Mouse (Mus musculus): ENCODE results near the gene Gcc2. TPM values are rescaled to one million over a fixed set of nuclear protein-coding genes. Genes with fewer than 3 reads are reported as not detected.
"Not testable (repeated sequence)": the region's sequence is repeated elsewhere in the genome, so short reads cannot be mapped to it uniquely, and the experiment has no call there.

Gene Gcc2
- polyA plus RNA-seq, 2 experiments = 9.4 to 20.1 TPM

DNA sequence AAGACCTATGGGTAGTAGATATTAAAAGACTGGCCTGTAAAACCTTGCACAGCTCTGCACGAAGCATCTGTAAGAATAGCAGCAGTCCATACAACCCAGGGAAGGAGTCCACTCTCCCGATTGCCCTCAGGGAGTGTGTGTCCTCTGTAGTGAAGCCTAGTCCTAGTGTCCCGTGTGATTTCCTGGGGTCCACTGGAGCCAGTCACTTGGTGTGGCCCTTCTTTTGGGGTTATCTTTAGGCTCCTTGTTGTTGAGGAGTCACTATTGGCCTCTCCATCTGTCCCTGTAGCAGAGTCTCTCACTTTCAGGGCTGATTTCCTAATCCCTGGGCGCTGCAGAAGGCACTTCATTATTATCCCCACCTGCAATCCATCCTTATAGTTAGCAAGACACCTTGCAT, 20.3 kb upstream of the Gcc2 start:
- H3K27me3 ChIP-seq (ENCODE audit: control insufficient read depth, insufficient read depth, low read length); DNase-seq (ENCODE audit: low read depth in 3 of 3, low spot score in 3 of 3); H3K4me3 ChIP-seq (ENCODE audit: insufficient read depth in 1 of 2, low read depth in 2 of 2, low read length in 2 of 2); H3K36me3 ChIP-seq (replicated peaks; ENCODE audit: control insufficient read depth, insufficient read depth, low read depth); H3K4me2 ChIP-seq (ENCODE audit: low read depth); H3K9me3 ChIP-seq (ENCODE audit: control insufficient read depth, low read length); ATAC-seq (ENCODE audit: insufficient read depth); H3K4me1 ChIP-seq (replicated peaks; ENCODE audit: control insufficient read depth in 2 of 2, insufficient read depth in 2 of 2, low read length in 1 of 2); H3K27ac ChIP-seq; H3K9ac ChIP-seq (replicated peaks): not testable (repeated sequence)
- WGBS (ENCODE audit: insufficient replicate concordance) = 47% methylated on average over 4 of the region's 4 CpGs

DNA sequence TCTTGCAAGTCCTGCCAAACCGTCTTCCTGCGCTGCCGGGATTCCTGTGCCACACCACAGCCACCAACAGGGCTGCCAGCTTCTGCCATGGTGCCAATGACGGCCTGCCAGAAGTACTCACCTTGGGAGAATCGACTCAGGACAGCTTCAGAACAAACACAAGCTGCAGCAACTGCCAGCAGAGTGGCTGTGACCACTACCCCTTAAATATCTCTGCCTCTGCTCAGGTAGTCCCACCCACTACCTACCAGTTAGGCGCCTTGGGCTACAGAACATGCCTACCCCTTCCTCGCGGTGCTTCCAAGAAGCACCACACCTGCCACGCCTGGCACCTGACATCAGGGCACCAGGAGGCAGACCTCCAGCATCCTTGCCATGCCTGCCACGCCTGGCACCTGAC, 18.7 kb upstream of the Gcc2 start, which contains the start of gene Gm4981:
Gene Gm4981, minus strand, starts transcription at position 89 of the 400 bp plus-strand sequence.
- DNase-seq (ENCODE audit: low read depth in 3 of 3, low spot score in 3 of 3) = no peak

DNA sequence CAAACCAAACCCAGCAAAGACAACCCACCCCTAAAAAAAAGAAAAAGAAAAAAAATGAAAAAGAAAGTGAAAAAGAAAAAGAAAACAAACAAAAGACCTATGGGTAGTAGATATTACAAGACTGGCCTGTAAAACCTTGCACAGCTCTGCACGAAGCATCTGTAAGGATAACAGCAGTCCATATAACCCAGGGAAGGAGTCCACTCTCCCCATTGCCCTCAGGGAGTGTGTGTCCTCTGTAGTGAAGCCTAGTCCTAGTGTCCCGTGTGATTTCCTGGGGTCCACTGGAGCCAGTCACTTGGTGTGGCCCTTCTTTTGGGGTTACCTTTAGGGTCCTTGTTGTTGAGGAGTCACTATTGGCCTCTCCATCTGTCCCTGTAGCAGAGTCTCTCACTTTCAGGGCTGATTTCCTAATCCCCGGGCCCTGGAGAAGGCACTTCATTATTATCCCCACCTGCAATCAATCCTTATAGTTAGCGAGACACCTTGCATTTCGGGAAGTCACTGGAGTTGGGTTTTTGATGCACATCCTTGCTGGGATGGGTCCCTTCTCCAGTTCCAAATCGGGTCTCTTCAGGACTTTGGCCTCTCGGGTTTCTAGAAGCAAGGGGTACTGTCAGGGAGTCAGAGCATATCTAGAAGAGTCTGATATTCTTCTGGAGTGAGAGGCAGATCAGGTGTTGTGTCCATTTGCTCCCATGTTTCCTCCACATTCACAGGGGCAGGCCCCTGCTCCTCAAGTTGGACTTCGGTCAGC, 16.1 kb upstream of the Gcc2 start:
- peak; percentile 57; the same call in 1 of the 2 replicates for ATAC-seq (ENCODE audit: insufficient read depth)
- WGBS (ENCODE audit: insufficient replicate concordance) = 51% methylated on average over 7 of the region's 8 CpGs
- DNase-seq (ENCODE audit: low read depth in 3 of 3, low spot score in 3 of 3) = not testable (repeated sequence)

More for the DNA sequence above, 18.7 kb upstream of the Gcc2 start, which contains the start of gene Gm4981:
- Histone ChIP-seq H3K4me3 (ENCODE audit: insufficient read depth in 1 of 2, low read depth in 2 of 2, low read length in 2 of 2) (no peak within 1 kb of the TSS), H3K27ac (no peak within 1 kb of the TSS), H3K9me3 (ENCODE audit: control insufficient read depth, low read length) (peaks cover 5% of the 10 kb centered on the region), H3K4me1 (replicated peaks; ENCODE audit: control insufficient read depth in 2 of 2, insufficient read depth in 2 of 2, low read length in 1 of 2) (no peaks in the 10 kb centered on the region), H3K4me2 (ENCODE audit: low read depth) (no peak within 1 kb of the TSS), H3K9ac (replicated peaks) (no peak within 1 kb of the TSS), H3K36me3 (replicated peaks; ENCODE audit: control insufficient read depth, insufficient read depth, low read depth) (no peaks in the 10 kb centered on the region), H3K27me3 (ENCODE audit: control insufficient read depth, insufficient read depth, low read length) (no peaks in the 10 kb centered on the region)
- 68% methylated on average over 10 of the region's 10 CpGs for WGBS (ENCODE audit: insufficient replicate concordance)
- no peak for ATAC-seq (ENCODE audit: insufficient read depth)
- no peak for TF ChIP-seq CTCF (IDR thresholded peaks at IDR 0.05; ENCODE audit: low read depth)
- no peak for TF ChIP-seq EP300 (IDR thresholded peaks at IDR 0.05; ENCODE audit: low read depth)

DNA sequence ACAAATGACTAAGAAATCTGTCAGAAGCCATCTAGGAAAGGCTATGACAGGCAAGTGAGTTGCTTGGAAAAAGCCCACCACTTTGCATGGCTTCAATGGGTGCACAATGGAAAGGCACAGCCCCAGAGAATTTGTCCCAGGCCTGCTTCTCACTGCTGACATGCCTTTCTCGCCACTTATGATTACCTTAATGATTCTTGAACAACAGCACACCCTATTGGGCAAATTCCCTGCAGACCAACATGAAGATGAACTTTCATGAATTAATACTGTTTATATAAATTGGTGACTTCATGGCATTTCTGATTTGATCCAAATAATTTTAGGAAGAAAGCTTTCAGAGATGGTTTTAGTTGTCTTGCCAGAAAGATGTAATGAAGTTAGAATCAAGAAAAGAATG, 5.8 kb upstream of the Gcc2 start:
- Histone ChIP-seq H3K4me2 (ENCODE audit: low read depth) (no peak overlapping the region), H3K4me3 (ENCODE audit: insufficient read depth in 1 of 2, low read depth in 2 of 2, low read length in 2 of 2) (no peak overlapping the region), H3K9ac (replicated peaks) (no peak overlapping the region), H3K36me3 (replicated peaks; ENCODE audit: control insufficient read depth, insufficient read depth, low read depth) (no peaks in the 10 kb centered on the region), H3K9me3 (ENCODE audit: control insufficient read depth, low read length) (no peaks in the 10 kb centered on the region), H3K27me3 (ENCODE audit: control insufficient read depth, insufficient read depth, low read length) (no peaks in the 10 kb centered on the region), H3K4me1 (replicated peaks; ENCODE audit: control insufficient read depth in 2 of 2, insufficient read depth in 2 of 2, low read length in 1 of 2) (peaks cover under 1 to 2% of the 10 kb centered on the region in 2 experiments), H3K27ac (no peak overlapping the region)
- TF ChIP-seq EP300 (IDR thresholded peaks at IDR 0.05; ENCODE audit: low read depth) (no peak), CTCF (IDR thresholded peaks at IDR 0.05; ENCODE audit: low read depth) (no peak)
- no peak for DNase-seq (ENCODE audit: low read depth in 3 of 3, low spot score in 3 of 3)
- 23% methylated on average over 1 of the region's 1 CpGs for WGBS (ENCODE audit: insufficient replicate concordance)
- ATAC-seq (ENCODE audit: insufficient read depth) = no peak

More for the DNA sequence above, 16.1 kb upstream of the Gcc2 start:
- H3K9me3 ChIP-seq (ENCODE audit: control insufficient read depth, low read length); H3K27ac ChIP-seq; H3K4me1 ChIP-seq (replicated peaks; ENCODE audit: control insufficient read depth in 2 of 2, insufficient read depth in 2 of 2, low read length in 1 of 2); H3K4me2 ChIP-seq (ENCODE audit: low read depth); H3K27me3 ChIP-seq (ENCODE audit: control insufficient read depth, insufficient read depth, low read length); H3K4me3 ChIP-seq (ENCODE audit: insufficient read depth in 1 of 2, low read depth in 2 of 2, low read length in 2 of 2); H3K9ac ChIP-seq (replicated peaks); H3K36me3 ChIP-seq (replicated peaks; ENCODE audit: control insufficient read depth, insufficient read depth, low read depth): not testable (repeated sequence)

DNA sequence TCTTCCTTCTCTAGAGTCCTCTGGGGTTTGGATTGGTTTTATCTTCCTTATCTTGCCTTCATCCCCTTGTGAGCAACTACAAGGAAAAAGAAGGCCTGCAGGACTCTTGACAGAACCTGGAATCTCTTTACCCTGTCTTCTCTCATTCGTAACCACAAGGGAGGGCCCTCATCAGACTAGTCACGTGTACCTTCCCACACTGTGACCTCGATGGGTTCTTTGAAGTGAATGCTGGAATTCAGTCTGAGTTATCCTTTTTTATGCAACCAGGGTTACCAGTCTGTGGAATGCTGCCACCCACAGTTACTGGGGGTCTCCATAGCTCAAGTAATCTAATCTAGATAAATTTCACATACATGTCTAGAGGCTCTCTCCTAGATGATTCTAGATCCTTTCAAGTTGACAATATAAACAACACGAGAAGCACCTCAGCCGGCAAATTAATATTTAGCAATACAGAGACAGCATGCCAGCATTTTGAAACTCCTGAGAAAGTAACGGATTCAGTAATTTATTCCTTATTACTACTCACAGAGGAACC, 592 bp upstream of the Gcc2 start:
- no peak overlapping the region for H3K27ac ChIP-seq
- peak overlapping the region; percentile 11 to 97; a peak in 3 of 4 replicates for H3K4me3 ChIP-seq (ENCODE audit: insufficient read depth in 1 of 2, low read depth in 2 of 2, low read length in 2 of 2)
- H3K27me3 ChIP-seq (ENCODE audit: control insufficient read depth, insufficient read depth, low read length) = no peaks in the 10 kb centered on the region
- no peak for DNase-seq (ENCODE audit: low read depth in 3 of 3, low spot score in 3 of 3)
- peak overlapping the region; percentile 84 for H3K4me2 ChIP-seq (ENCODE audit: low read depth)
- peak overlapping the region; percentile 95 for H3K9ac ChIP-seq (replicated peaks)
- H3K9me3 ChIP-seq (ENCODE audit: control insufficient read depth, low read length) = no peaks in the 10 kb centered on the region
- TF ChIP-seq EP300 (IDR thresholded peaks at IDR 0.05; ENCODE audit: low read depth) (no peak), CTCF (IDR thresholded peaks at IDR 0.05; ENCODE audit: low read depth) (no peak)
- WGBS (ENCODE audit: insufficient replicate concordance) = 25% methylated on average over 6 of the region's 6 CpGs
- no peak for ATAC-seq (ENCODE audit: insufficient read depth)
- H3K36me3 ChIP-seq (replicated peaks; ENCODE audit: control insufficient read depth, insufficient read depth, low read depth) = no peaks in the 10 kb centered on the region; the same call in 1 of the 2 replicates
- peaks cover 6 to 8% of the 10 kb centered on the region in 2 experiments for H3K4me1 ChIP-seq (replicated peaks; ENCODE audit: control insufficient read depth in 2 of 2, insufficient read depth in 2 of 2, low read length in 1 of 2)

All from liver, embryonic 14.5 days (tissue).